Mouse (Mus musculus): ENCODE results near the gene Proser1. TPM values are rescaled to one million over a fixed set of nuclear protein-coding genes. Genes with fewer than 3 reads are reported as not detected.

Gene Proser1
- total and polyA plus RNA-seq, 3 experiments, result 2.9 to 22.2 (median 3.9) TPM

DNA sequence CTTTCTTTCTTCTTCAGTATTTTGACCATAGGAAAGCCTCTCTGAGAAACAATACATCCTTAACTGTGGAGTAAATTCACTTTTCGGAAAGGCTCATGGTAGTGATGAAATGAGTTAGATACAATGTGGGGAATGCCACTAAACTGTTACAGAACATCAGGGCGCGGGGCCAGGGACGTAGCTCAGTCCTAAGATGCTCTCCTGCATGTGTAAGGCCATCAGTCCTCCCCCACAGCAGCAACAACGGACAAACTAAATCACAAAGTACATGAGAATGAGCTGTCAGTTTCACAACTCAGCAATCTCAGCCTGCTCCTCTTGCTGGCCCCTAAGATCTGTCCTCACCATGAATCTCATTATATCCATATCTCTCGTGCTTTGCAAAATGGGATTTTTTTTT, 8.9 kb upstream of the Proser1 start:
- dilution Hi-C loops (cut with MboI; ENCODE audit: extremely low pct_ligation_motif_present, extremely low pct_unique_long_range_greater_than_20kb, low sequenced_read_pairs), result no loop called here
- Histone ChIP-seq H3K4me1 (ENCODE audit: control insufficient read depth in 1 of 2, insufficient read depth in 2 of 2) (peaks cover 0 to 4% of the 10 kb centered on the region in 2 experiments; a peak in 1 of 4 replicates), H3K4me3 (replicated peaks in 1 of 3; ENCODE audit: low read depth in 2 of 3, low read length in 2 of 3, poor library complexity in 1 of 3) (no peak overlapping the region), H3K27ac (ENCODE audit: insufficient read depth, low read depth) (no peak overlapping the region), H3K36me3 (replicated peaks in 1 of 2; ENCODE audit: control insufficient read depth in 1 of 2, insufficient read depth in 1 of 2, low read length in 1 of 2) (peaks cover 80 to 96% of the 10 kb centered on the region in 2 experiments), H3K27me3 (replicated peaks) (no peaks in the 10 kb centered on the region), H3K79me2 (replicated peaks; ENCODE audit: control insufficient read depth, extremely low read depth, insufficient read depth, poor library complexity, severe bottlenecking) (no peaks in the 10 kb centered on the region), H3K9ac (ENCODE audit: insufficient read depth, low read depth) (no peak overlapping the region), H3K4me2 (ENCODE audit: insufficient read depth, low read depth, poor library complexity, severe bottlenecking) (no peak overlapping the region), H3K9me3 (replicated peaks; ENCODE audit: low read length) (no peaks in the 10 kb centered on the region)
- TF ChIP-seq ZNF384 (IDR thresholded peaks at IDR 0.05; ENCODE audit: low read depth, low read length), result no peak
- no peak for TF ChIP-seq ZMIZ1 (IDR thresholded peaks at IDR 0.05; ENCODE audit: low read depth, low read length)
- TF ChIP-seq KAT2A (IDR thresholded peaks at IDR 0.05; ENCODE audit: insufficient replicate concordance, low read length), result no peak
- no peak for TF ChIP-seq NELFE (IDR thresholded peaks at IDR 0.05; ENCODE audit: low read depth, low read length)
- TF ChIP-seq SIN3A (IDR thresholded peaks at IDR 0.05; ENCODE audit: low read length), result no peak
- no peak for TF ChIP-seq MAX (IDR thresholded peaks at IDR 0.05; ENCODE audit: low read length)
- TF ChIP-seq TCF12 (IDR thresholded peaks at IDR 0.05; ENCODE audit: low read depth, low read length), result no peak
- in situ Hi-C loops (cut with MboI; ENCODE audit: low pct_ligation_motif_present, low pct_unique_long_range_greater_than_20kb, low sequenced_read_pairs), result loop anchor here (25.0 kb wide), 1 partner anchor 1192 kb away; the partner anchor contains the start of gene Foxo1
- no peak for DNase-seq (ENCODE audit: extremely low read depth)

DNA sequence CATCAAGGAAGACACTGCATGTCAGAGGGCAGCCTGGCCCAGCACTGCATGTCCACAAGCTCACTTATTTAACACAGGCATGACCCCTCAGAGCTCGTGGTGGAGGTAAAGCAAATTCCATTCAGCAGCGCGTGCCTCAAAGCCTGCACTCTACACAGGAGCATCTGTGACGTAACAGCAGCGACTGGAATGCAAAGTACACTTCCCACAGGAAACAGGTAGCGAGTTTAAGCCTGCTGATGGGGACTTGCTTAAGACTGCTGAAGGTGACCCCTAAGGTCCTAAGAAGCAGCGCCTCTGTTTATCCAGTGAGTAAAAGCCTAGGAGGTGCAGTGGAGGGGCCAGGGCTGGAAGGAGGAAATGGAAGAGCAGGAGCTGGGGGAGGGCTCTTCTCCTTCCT, 8.5 kb upstream of the Proser1 start:
- H3K27me3 ChIP-seq (replicated peaks), result no peaks in the 10 kb centered on the region
- H3K4me3 ChIP-seq (replicated peaks in 1 of 3; ENCODE audit: low read depth in 2 of 3, low read length in 2 of 3, poor library complexity in 1 of 3), result no peak overlapping the region
- no peak overlapping the region for H3K4me2 ChIP-seq (ENCODE audit: insufficient read depth, low read depth, poor library complexity, severe bottlenecking)
- H3K27ac ChIP-seq (ENCODE audit: insufficient read depth, low read depth), result no peak overlapping the region
- H3K36me3 ChIP-seq (replicated peaks in 1 of 2; ENCODE audit: control insufficient read depth in 1 of 2, insufficient read depth in 1 of 2, low read length in 1 of 2), result peaks cover 82 to 96% of the 10 kb centered on the region in 2 experiments
- no peak overlapping the region for H3K9ac ChIP-seq (ENCODE audit: insufficient read depth, low read depth)
- dilution Hi-C loops (cut with MboI; ENCODE audit: extremely low pct_ligation_motif_present, extremely low pct_unique_long_range_greater_than_20kb, low sequenced_read_pairs), result no loop called here
- in situ Hi-C loops (cut with MboI; ENCODE audit: low pct_ligation_motif_present, low pct_unique_long_range_greater_than_20kb, low sequenced_read_pairs), result loop anchor here (25.0 kb wide), 1 partner anchor 1193 kb away; the partner anchor contains the start of gene Foxo1
- peaks cover 0 to 8% of the 10 kb centered on the region in 2 experiments; a peak in 2 of 4 replicates for H3K4me1 ChIP-seq (ENCODE audit: control insufficient read depth in 1 of 2, insufficient read depth in 2 of 2)
- H3K79me2 ChIP-seq (replicated peaks; ENCODE audit: control insufficient read depth, extremely low read depth, insufficient read depth, poor library complexity, severe bottlenecking), result no peaks in the 10 kb centered on the region
- H3K9me3 ChIP-seq (replicated peaks; ENCODE audit: low read length), result no peaks in the 10 kb centered on the region
- no peak for DNase-seq (ENCODE audit: extremely low read depth)
- TF ChIP-seq ZC3H11A (IDR thresholded peaks at IDR 0.05; ENCODE audit: low read depth, low read length) (no peak), EP300 (IDR thresholded peaks at IDR 0.05; ENCODE audit: low read length) (no peak), GABPA (IDR thresholded peaks at IDR 0.05; ENCODE audit: insufficient replicate concordance, low read depth, low read length) (no peak), PAX5 (IDR thresholded peaks at IDR 0.05; ENCODE audit: low read length) (no peak), HCFC1 (IDR thresholded peaks at IDR 0.05; ENCODE audit: low read depth, low read length) (no peak), POLR2A (IDR thresholded peaks at IDR 0.05; ENCODE audit: low read depth, low read length) (no peak), CHD1 (IDR thresholded peaks at IDR 0.05; ENCODE audit: low read depth, low read length) (no peak), MEF2A (IDR thresholded peaks at IDR 0.05; ENCODE audit: borderline replicate concordance, low read depth, low read length) (no peak), ZNF384 (IDR thresholded peaks at IDR 0.05; ENCODE audit: low read depth, low read length) (no peak), MXI1 (IDR thresholded peaks at IDR 0.05; ENCODE audit: low read depth, low read length) (no peak), ETS1 (conservative IDR thresholded peaks at IDR 0.05; ENCODE audit: low read depth, low read length) (no peak), ZKSCAN1 (IDR thresholded peaks at IDR 0.05; ENCODE audit: borderline replicate concordance, low read depth, low read length) (no peak), MYC (IDR thresholded peaks at IDR 0.05; ENCODE audit: low read depth, low read length) (no peak), USF1 (IDR thresholded peaks at IDR 0.05; ENCODE audit: low read depth, low read length) (no peak), TCF12 (IDR thresholded peaks at IDR 0.05; ENCODE audit: low read depth, low read length) (no peak)
